Mouse (Mus musculus): Measurements from ENCODE around the gene Eddm3b. TPM values are rescaled to one million over a fixed set of nuclear protein-coding genes. Genes with fewer than 3 reads are reported as not detected.

Gene Eddm3b
- polyA plus RNA-seq, 1 experiment from 2014 or later: not detected

GRCm38 (mm10) chr14:51130315-51130940 is 16.2 kb downstream of the Eddm3b start:
- no peak overlapping the region for H3K9ac ChIP-seq
- 90% methylated on average over 9 of the region's 9 CpGs for WGBS
- H3K4me3 ChIP-seq: no peak overlapping the region
- no peak for ATAC-seq (replicated peaks)
- no peaks in the 10 kb centered on the region for H3K27me3 ChIP-seq (replicated peaks)
- no peaks in the 10 kb centered on the region for H3K9me3 ChIP-seq
- H3K36me3 ChIP-seq (replicated peaks): no peaks in the 10 kb centered on the region
- no peak overlapping the region for H3K4me2 ChIP-seq
- no peaks in the 10 kb centered on the region for H3K4me1 ChIP-seq
- H3K27ac ChIP-seq: no peak overlapping the region

GRCm38 (mm10) chr14:51131086-51131815 is 17.0 kb downstream of the Eddm3b start:
- H3K9me3 ChIP-seq: no peaks in the 10 kb centered on the region
- no peak for ATAC-seq (replicated peaks)
- H3K4me2 ChIP-seq: no peak overlapping the region
- no peak overlapping the region for H3K9ac ChIP-seq
- 78% methylated on average over 7 of the region's 7 CpGs for WGBS
- no peaks in the 10 kb centered on the region for H3K36me3 ChIP-seq (replicated peaks)
- H3K27ac ChIP-seq: no peak overlapping the region
- no peaks in the 10 kb centered on the region for H3K4me1 ChIP-seq
- H3K4me3 ChIP-seq: no peak overlapping the region
- H3K27me3 ChIP-seq (replicated peaks): no peaks in the 10 kb centered on the region

- Histone ChIP-seq H3K4me2 (no peak overlapping the region), H3K27me3 (replicated peaks) (no peaks in the 10 kb centered on the region), H3K9me3 (no peaks in the 10 kb centered on the region), H3K36me3 (replicated peaks) (no peaks in the 10 kb centered on the region), H3K27ac (no peak overlapping the region), H3K9ac (no peak overlapping the region), H3K4me3 (no peak overlapping the region), H3K4me1 (no peaks in the 10 kb centered on the region)
- WGBS: 86% methylated on average over 4 of the region's 4 CpGs
- no peak for ATAC-seq (replicated peaks)
These were observed 18.1 kb downstream of the Eddm3b start for GRCm38 (mm10) chr14:51132372-51132771.

- H3K36me3 ChIP-seq (replicated peaks): no peaks in the 10 kb centered on the region
- no peaks in the 10 kb centered on the region for H3K27me3 ChIP-seq (replicated peaks)
- ATAC-seq (replicated peaks): no peak
- WGBS: 79% methylated on average over 2 of the region's 2 CpGs
- H3K4me1 ChIP-seq: no peaks in the 10 kb centered on the region
- H3K9me3 ChIP-seq: no peaks in the 10 kb centered on the region
- no peak overlapping the region for H3K27ac ChIP-seq
- H3K4me3 ChIP-seq: no peak overlapping the region
- H3K9ac ChIP-seq: no peak overlapping the region
- no peak overlapping the region for H3K4me2 ChIP-seq
These were observed 26.1 kb downstream of the Eddm3b start for GRCm38 (mm10) chr14:51140342-51140741.

- H3K4me3 ChIP-seq: no peak overlapping the region
- no peak overlapping the region for H3K9ac ChIP-seq
- no peaks in the 10 kb centered on the region for H3K27me3 ChIP-seq (replicated peaks)
- H3K27ac ChIP-seq: no peak overlapping the region
- H3K4me1 ChIP-seq: no peaks in the 10 kb centered on the region
- H3K36me3 ChIP-seq (replicated peaks): no peaks in the 10 kb centered on the region
- 87% methylated on average over 4 of the region's 4 CpGs for WGBS
- ATAC-seq (replicated peaks): no peak
- no peaks in the 10 kb centered on the region for H3K9me3 ChIP-seq
- no peak overlapping the region for H3K4me2 ChIP-seq
These were observed 27.9 kb downstream of the Eddm3b start for GRCm38 (mm10) chr14:51142119-51142518.

GRCm38 (mm10) chr14:51142568-51142967 is 28.3 kb downstream of the Eddm3b start:
- Histone ChIP-seq H3K27me3 (replicated peaks) (no peaks in the 10 kb centered on the region), H3K36me3 (replicated peaks) (no peaks in the 10 kb centered on the region), H3K4me1 (no peaks in the 10 kb centered on the region), H3K9me3 (no peaks in the 10 kb centered on the region), H3K4me3 (no peak overlapping the region), H3K9ac (no peak overlapping the region), H3K4me2 (no peak overlapping the region), H3K27ac (no peak overlapping the region)
- ATAC-seq (replicated peaks): no peak
- 84% methylated on average over 3 of the region's 3 CpGs for WGBS

GRCm38 (mm10) chr14:51143287-51143686 is 29.1 kb downstream of the Eddm3b start:
- H3K4me3 ChIP-seq: no peak overlapping the region
- no peaks in the 10 kb centered on the region for H3K4me1 ChIP-seq
- no peaks in the 10 kb centered on the region for H3K9me3 ChIP-seq
- no peak overlapping the region for H3K4me2 ChIP-seq
- H3K27ac ChIP-seq: no peak overlapping the region
- no peaks in the 10 kb centered on the region for H3K36me3 ChIP-seq (replicated peaks)
- ATAC-seq (replicated peaks): no peak
- 90% methylated on average over 4 of the region's 4 CpGs for WGBS
- no peak overlapping the region for H3K9ac ChIP-seq
- no peaks in the 10 kb centered on the region for H3K27me3 ChIP-seq (replicated peaks)

GRCm38 (mm10) chr14:51143937-51144336 is 29.7 kb downstream of the Eddm3b start:
- Histone ChIP-seq H3K4me1 (no peaks in the 10 kb centered on the region), H3K4me3 (no peak overlapping the region), H3K9ac (no peak overlapping the region), H3K4me2 (no peak overlapping the region), H3K9me3 (no peaks in the 10 kb centered on the region), H3K36me3 (replicated peaks) (no peaks in the 10 kb centered on the region), H3K27ac (no peak overlapping the region), H3K27me3 (replicated peaks) (no peaks in the 10 kb centered on the region)
- 86% methylated on average over 2 of the region's 2 CpGs for WGBS
- ATAC-seq (replicated peaks): no peak

GRCm38 (mm10) chr14:51144451-51144850 is 30.2 kb downstream of the Eddm3b start:
- Histone ChIP-seq H3K9ac (no peak overlapping the region), H3K27me3 (replicated peaks) (no peaks in the 10 kb centered on the region), H3K36me3 (replicated peaks) (no peaks in the 10 kb centered on the region), H3K4me3 (no peak overlapping the region), H3K9me3 (no peaks in the 10 kb centered on the region), H3K4me2 (no peak overlapping the region), H3K27ac (no peak overlapping the region), H3K4me1 (no peaks in the 10 kb centered on the region)
- 96% methylated on average over 4 of the region's 4 CpGs for WGBS
- no peak for ATAC-seq (replicated peaks)

- no peaks in the 10 kb centered on the region for H3K27me3 ChIP-seq (replicated peaks)
- 85% methylated on average over 6 of the region's 6 CpGs for WGBS
- no peaks in the 10 kb centered on the region for H3K4me1 ChIP-seq
- no peak overlapping the region for H3K9ac ChIP-seq
- no peak for ATAC-seq (replicated peaks)
- no peak overlapping the region for H3K27ac ChIP-seq
- no peak overlapping the region for H3K4me2 ChIP-seq
- no peak overlapping the region for H3K4me3 ChIP-seq
- no peaks in the 10 kb centered on the region for H3K36me3 ChIP-seq (replicated peaks)
- no peaks in the 10 kb centered on the region for H3K9me3 ChIP-seq
These were observed 31.3 kb downstream of the Eddm3b start for GRCm38 (mm10) chr14:51145521-51145920.

GRCm38 (mm10) chr14:51146685-51147084 is 32.5 kb downstream of the Eddm3b start, which contains the start of gene Rnase1:
Rnase1 (minus strand) TSS chr14:51146785.
- H3K4me1 ChIP-seq: no peaks in the 10 kb centered on the region
- no peak within 1 kb of the TSS for H3K4me3 ChIP-seq
- ATAC-seq (replicated peaks): no peak
- H3K9me3 ChIP-seq: no peaks in the 10 kb centered on the region
- no peak within 1 kb of the TSS for H3K4me2 ChIP-seq
- H3K27ac ChIP-seq: no peak within 1 kb of the TSS
- H3K27me3 ChIP-seq (replicated peaks): no peaks in the 10 kb centered on the region
- no peaks in the 10 kb centered on the region for H3K36me3 ChIP-seq (replicated peaks)
- H3K9ac ChIP-seq: no peak within 1 kb of the TSS
- WGBS: 42% methylated on average over 2 of the region's 2 CpGs

GRCm38 (mm10) chr14:51148006-51148405 is 33.8 kb downstream of the Eddm3b start:
- WGBS: 75% methylated on average over 3 of the region's 3 CpGs
- Histone ChIP-seq H3K27ac (no peak overlapping the region), H3K4me1 (no peaks in the 10 kb centered on the region), H3K36me3 (replicated peaks) (no peaks in the 10 kb centered on the region), H3K4me3 (no peak overlapping the region), H3K9ac (no peak overlapping the region), H3K4me2 (no peak overlapping the region), H3K27me3 (replicated peaks) (no peaks in the 10 kb centered on the region), H3K9me3 (no peaks in the 10 kb centered on the region)
- ATAC-seq (replicated peaks): no peak

- no peaks in the 10 kb centered on the region for H3K9me3 ChIP-seq
- WGBS: 78% methylated on average over 5 of the region's 5 CpGs
- H3K4me2 ChIP-seq: no peak overlapping the region
- H3K4me3 ChIP-seq: no peak overlapping the region
- no peak overlapping the region for H3K27ac ChIP-seq
- H3K9ac ChIP-seq: no peak overlapping the region
- H3K27me3 ChIP-seq (replicated peaks): no peaks in the 10 kb centered on the region
- no peak for ATAC-seq (replicated peaks)
- no peaks in the 10 kb centered on the region for H3K36me3 ChIP-seq (replicated peaks)
- no peaks in the 10 kb centered on the region for H3K4me1 ChIP-seq
These were observed 34.9 kb downstream of the Eddm3b start for GRCm38 (mm10) chr14:51149164-51149563.

Measured in midbrain, embryonic 15.5 days (tissue).